Mouse (Mus musculus) lung, embryonic 14.5 days (tissue): ENCODE data around the gene Mettl9. TPM values are rescaled to one million over a fixed set of nuclear protein-coding genes. Genes with fewer than 3 reads are reported as not detected.
A peak's percentile ranks its signal among the peaks of the same experiment; 100 is the strongest.
"Not testable (repeated sequence)": the region's sequence is repeated elsewhere in the genome, so short reads cannot be mapped to it uniquely, and the experiment has no call there.

Experiments
- ATAC-seq: fragments of 200-750 bp; cut with Nextera tagmentation; 2 replicates; pipeline ENCODE4 v1.8.0; 2017; ENCODE audit warnings: mild to moderate bottlenecking, moderate TSS enrichment, moderate library complexity; ENCODE audit not compliant: insufficient read depth
- DNase-seq: peaks from one replicate; pipeline ENCODE4 v3.0.0-alpha.2; 2015
- H3K27ac ChIP-seq: fragments of 300-500 bp; sonication (generic); 2 replicates; pipeline ENCODE4 v1.5.1; 2014; ENCODE audit warnings: low read depth, mild to moderate bottlenecking, moderate library complexity
- H3K27me3 ChIP-seq: fragments of 300-500 bp; sonication (generic); 2 replicates; pipeline ENCODE4 v1.6.1; 2014; ENCODE audit warnings: low read length, control low read depth; ENCODE audit not compliant: insufficient read depth
- H3K36me3 ChIP-seq: fragments of 300-500 bp; sonication (generic); 2 replicates; pipeline ENCODE4 v1.6.1; 2014; ENCODE audit warnings: control low read depth; ENCODE audit not compliant: insufficient read depth
- H3K4me1 ChIP-seq: fragments of 300-500 bp; sonication (generic); 2 replicates; pipeline ENCODE4 v1.6.1; 2014; ENCODE audit warnings: antibody characterized with exemption, control low read depth; ENCODE audit not compliant: insufficient read depth
- H3K4me2 ChIP-seq: fragments of 300-500 bp; sonication (generic); 2 replicates; pipeline ENCODE4 v1.6.1; 2014; ENCODE audit warnings: mild to moderate bottlenecking
- H3K4me3 ChIP-seq: fragments of 300-500 bp; sonication (generic); 2 replicates; pipeline ENCODE4 v1.5.1; 2014; ENCODE audit warnings: low read depth, low read length
- H3K9ac ChIP-seq: fragments of 300-500 bp; sonication (generic); 2 replicates; pipeline ENCODE4 v1.6.1; 2014
- H3K9me3 ChIP-seq: fragments of 300-500 bp; sonication (generic); 2 replicates; pipeline ENCODE4 v1.6.1; 2016; ENCODE audit warnings: low read depth, low read length, control low read depth
- CTCF ChIP-seq: IDR thresholded peaks from 2 replicates; pipeline ENCODE4 v1.5.1; 2016; ENCODE audit warnings: antibody characterized with exemption, low read depth
- WGBS: fragments of 180-500 bp; shearing (Covaris S2); extraction: QIAGEN DNeasy Blood & Tissue Kit; methylation state at CpG from one replicate; pipeline ENCODE4 v1.1.7; 2014; 5-methylcytosine and 5-hydroxymethylcytosine counted together
- polyA plus RNA-seq: library from polyadenylated mRNA; unstranded; fragments of >200 nt; fragmentation: Nextera tagmentation; extraction: Ambion mirVana; gene quantifications from 2 replicates; pipeline ENCODE4 v1.2.1, GENCODE M21; 2014

The Mettl9 gene
- polyA plus RNA-seq, 1 experiment from 2014 or later: 166 TPM

DNA sequence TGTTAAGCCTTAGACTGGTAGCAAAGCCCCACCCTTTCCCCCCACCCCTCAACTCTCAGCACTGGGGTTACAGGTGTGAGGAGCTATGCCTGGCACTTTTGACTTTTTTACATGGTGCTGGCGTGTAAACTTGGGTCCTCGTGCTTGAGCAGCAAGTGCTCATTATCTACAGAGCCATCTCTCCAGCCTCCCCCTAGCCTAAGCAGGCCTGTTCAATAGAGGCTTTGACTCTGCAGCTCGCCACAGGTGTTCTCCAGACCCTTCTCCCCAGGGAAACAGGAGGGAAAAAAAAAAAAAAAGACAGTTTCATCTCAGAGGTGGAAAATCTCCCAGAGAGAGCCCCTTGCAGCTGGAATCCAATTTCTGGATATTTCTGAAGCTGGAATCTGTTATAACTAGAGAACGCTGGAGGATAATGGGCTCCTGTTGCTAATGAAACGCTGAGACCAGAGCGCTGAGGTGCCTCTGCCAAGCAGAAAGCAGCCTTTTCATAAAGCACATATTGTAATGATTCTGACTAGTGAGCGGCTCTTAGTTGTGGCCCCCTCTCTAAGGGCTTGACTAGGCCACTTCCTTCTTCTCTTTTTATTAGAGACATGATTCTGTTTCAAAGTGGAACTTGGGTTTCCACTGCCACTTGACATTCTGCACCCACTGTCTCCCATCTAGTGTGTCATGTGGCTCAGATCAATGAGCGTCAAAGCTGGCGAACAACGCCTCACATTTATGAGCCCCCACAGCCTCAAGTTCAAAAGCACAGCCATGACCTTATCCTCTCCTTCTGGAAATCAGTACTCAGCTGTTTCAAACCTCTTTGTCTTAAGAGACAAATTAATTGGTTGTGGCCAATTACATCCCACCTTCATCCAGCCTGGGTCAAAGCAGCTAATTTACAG lies 22.2 kb upstream of the Mettl9 start:
- no peak overlapping the region for H3K4me2 ChIP-seq
- no peaks in the 10 kb centered on the region for H3K9me3 ChIP-seq
- no peak overlapping the region for H3K27ac ChIP-seq
- H3K36me3 ChIP-seq: no peaks in the 10 kb centered on the region
- H3K4me1 ChIP-seq: no peaks in the 10 kb centered on the region
- 63% methylated on average over 10 of the region's 10 CpGs for WGBS
- ATAC-seq: no peak
- DNase-seq: no peak
- TF ChIP-seq CTCF: no peak
- H3K27me3 ChIP-seq: peaks cover 4% of the 10 kb centered on the region; the same call in 1 of the 2 replicates
- no peak overlapping the region for H3K9ac ChIP-seq
- H3K4me3 ChIP-seq: no peak overlapping the region

DNA sequence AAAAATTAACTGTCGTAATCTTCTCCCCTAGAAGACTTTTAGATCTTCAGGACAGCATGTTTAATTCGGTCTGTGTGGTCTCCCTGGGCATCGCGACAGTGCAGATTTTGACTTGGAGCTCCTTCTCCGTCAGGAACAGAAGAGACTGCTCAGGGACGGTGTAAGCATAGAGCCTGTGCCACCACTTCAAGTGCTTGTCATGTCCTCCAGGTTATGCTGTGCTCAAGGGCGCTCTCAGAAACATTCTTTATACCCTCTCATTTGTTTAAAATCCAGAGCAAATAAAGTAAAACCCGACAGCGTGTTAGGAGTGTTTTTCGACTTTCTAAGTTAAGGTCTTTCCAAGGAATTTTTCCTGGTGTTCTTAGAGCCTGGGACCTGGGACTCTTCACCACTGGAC lies 19.8 kb upstream of the Mettl9 start:
- H3K27ac ChIP-seq: no peak overlapping the region
- H3K9ac ChIP-seq: no peak overlapping the region
- no peaks in the 10 kb centered on the region for H3K9me3 ChIP-seq
- no peaks in the 10 kb centered on the region for H3K4me1 ChIP-seq
- H3K27me3 ChIP-seq: peaks cover 4% of the 10 kb centered on the region; the same call in 1 of the 2 replicates
- peak; percentile 8 for DNase-seq
- peak; percentile 70; the same call in 1 of the 2 replicates for ATAC-seq
- no peak overlapping the region for H3K4me3 ChIP-seq
- H3K36me3 ChIP-seq: no peaks in the 10 kb centered on the region
- H3K4me2 ChIP-seq: no peak overlapping the region
- TF ChIP-seq CTCF: no peak
- WGBS: 63% methylated on average over 10 of the region's 10 CpGs

DNA sequence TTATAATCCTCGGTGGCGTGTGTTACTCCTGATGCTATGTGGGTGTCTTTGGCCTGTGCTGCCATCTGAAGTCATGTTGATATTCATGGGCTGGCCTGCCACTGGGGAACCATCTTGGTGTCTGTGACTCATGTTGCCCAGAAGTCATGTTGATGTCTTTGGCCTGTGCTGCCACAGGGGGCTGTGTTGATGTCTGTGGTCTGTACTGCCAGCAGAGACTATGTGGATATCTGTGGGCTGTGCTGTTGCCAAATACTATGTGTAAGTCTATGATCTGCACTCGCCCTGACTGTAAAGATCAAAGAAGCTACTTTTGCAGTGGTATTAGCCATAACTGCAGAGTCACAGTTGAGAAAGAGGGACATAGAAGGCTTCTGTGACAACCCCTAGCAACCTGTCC lies 15.5 kb upstream of the Mettl9 start:
- no peak overlapping the region for H3K27ac ChIP-seq
- H3K4me2 ChIP-seq: no peak overlapping the region
- no peaks in the 10 kb centered on the region for H3K4me1 ChIP-seq
- TF ChIP-seq CTCF: no peak
- ATAC-seq (no peak), DNase-seq (no peak)
- no peaks in the 10 kb centered on the region for H3K36me3 ChIP-seq
- no peak overlapping the region for H3K9ac ChIP-seq
- H3K27me3 ChIP-seq: no peaks in the 10 kb centered on the region
- 80% methylated on average over 3 of the region's 3 CpGs for WGBS
- H3K4me3 ChIP-seq: no peak overlapping the region
- H3K9me3 ChIP-seq: no peaks in the 10 kb centered on the region

DNA sequence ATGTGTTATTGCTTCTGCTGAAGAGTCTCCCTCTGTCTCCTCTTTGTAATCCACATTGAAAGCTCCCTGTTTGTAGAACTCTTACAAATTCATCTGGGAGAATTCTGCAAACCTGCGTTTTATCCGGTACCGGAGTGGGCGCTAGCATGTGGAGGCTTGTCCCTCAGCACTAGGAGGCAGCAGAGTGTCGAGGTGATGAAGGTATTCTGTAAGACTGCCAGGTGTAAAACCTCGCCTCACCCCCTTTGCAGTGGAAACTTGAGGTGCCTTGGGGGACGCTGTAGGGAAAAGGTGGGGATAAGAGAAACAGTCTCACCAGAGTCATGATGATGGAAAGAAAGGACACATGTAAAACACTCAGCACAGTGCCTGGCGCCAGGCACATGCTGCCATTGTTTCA lies 14.0 kb upstream of the Mettl9 start:
- no peak for ATAC-seq
- no peak overlapping the region for H3K4me2 ChIP-seq

DNA sequence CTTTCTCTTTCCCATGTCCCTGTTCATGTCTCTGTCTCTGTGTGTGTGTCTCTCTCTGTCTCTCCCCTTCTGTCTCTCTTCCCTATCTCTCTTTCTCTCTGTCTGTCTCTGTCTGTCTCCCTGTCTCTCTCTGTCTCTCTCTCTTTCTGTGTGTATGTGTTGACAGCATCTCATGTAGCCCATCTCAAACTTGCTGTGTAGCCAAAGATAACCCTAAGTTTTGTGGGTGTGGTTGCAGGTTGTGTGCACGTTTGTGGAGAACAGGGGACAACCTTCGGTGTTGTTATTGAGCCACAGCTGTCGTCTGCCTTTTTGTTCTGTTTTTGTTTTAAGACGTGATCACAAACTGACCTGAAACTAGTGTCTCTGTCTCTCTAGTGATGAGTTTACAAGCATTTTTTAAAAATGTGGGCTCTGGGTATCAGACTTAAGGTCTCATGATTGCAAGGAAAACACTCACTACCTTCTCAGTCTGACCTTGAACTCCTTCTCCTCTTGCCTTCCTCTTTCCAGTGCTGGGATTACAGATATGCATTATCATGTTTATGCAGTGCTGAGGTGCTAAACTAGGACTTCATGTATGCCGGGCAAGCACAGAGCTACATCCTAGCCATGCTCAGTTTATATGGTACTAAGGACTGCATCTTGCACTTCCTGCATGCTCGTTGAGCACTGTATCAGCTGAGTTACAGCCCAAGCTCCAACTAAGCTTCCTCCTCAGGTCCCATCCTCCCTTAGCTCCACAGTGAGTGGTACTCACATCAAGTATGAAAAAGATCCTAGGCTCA lies 8.8 kb upstream of the Mettl9 start:
- Histone ChIP-seq H3K9ac (no peak overlapping the region), H3K36me3 (no peaks in the 10 kb centered on the region), H3K4me1 (no peaks in the 10 kb centered on the region), H3K4me2 (no peak overlapping the region), H3K4me3 (no peak overlapping the region), H3K27ac (no peak overlapping the region), H3K27me3 (no peaks in the 10 kb centered on the region), H3K9me3 (no peaks in the 10 kb centered on the region)
- TF ChIP-seq CTCF: no peak
- 54% methylated on average over 6 of the region's 6 CpGs for WGBS
- no peak for ATAC-seq
- no peak for DNase-seq

More for the DNA sequence above, 14.0 kb upstream of the Mettl9 start:
- Histone ChIP-seq H3K27ac (no peak overlapping the region), H3K4me1 (no peaks in the 10 kb centered on the region), H3K27me3 (no peaks in the 10 kb centered on the region), H3K9me3 (no peaks in the 10 kb centered on the region), H3K4me3 (no peak overlapping the region), H3K9ac (no peak overlapping the region), H3K36me3 (no peaks in the 10 kb centered on the region)
- DNase-seq: peak; percentile 15
- peak; percentile 46 for TF ChIP-seq CTCF
- WGBS: 34% methylated on average over 8 of the region's 8 CpGs

DNA sequence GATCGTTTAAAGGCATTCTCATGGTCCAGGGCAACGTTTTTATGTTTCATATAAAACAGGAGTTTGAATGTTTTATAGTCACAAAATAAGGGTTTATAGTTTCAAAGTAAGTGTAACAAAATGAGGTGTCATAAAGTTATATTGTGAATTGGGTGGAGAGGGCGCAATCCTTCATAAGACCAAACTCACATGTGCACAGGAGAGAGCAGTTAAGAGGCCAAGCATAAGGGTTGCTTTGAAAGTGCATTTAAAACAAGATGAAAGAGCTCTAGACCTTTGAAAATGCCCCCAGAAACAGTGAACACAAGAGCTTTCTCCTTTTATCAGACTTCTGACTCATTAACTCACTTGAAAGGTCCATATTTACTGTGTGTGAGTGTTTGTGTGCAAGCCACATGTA lies 7.9 kb upstream of the Mettl9 start:
- 53% methylated on average over 3 of the region's 3 CpGs for WGBS

DNA sequence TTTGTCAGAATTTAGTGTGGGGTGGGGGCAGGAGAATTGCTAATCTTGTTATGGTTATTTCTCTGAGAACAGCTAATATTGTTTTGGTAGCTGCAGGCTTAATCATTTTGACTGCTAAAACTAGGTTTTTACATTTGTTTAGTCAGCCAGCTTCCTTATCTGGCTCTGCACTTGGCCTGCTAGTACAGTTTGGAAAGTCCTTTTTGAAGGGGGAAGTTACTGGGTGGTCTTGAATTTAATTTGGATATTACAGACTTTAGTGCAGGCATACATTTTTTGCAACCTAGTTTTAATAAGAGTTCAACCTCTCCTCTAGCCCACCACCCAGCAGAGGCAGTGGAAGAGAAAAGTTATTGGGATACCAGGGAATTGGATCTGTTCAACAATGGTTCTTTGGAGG lies 4.3 kb upstream of the Mettl9 start:
- not testable (repeated sequence) for H3K27ac ChIP-seq, ATAC-seq, H3K9ac ChIP-seq, H3K4me3 ChIP-seq, H3K27me3 ChIP-seq, H3K4me1 ChIP-seq, H3K4me2 ChIP-seq, DNase-seq, H3K9me3 ChIP-seq, H3K36me3 ChIP-seq

More for the DNA sequence above, 7.9 kb upstream of the Mettl9 start:
- Histone ChIP-seq H3K9ac (no peak overlapping the region), H3K4me3 (no peak overlapping the region), H3K9me3 (no peaks in the 10 kb centered on the region), H3K36me3 (no peaks in the 10 kb centered on the region), H3K27ac (no peak overlapping the region), H3K4me2 (no peak overlapping the region), H3K4me1 (no peaks in the 10 kb centered on the region), H3K27me3 (no peaks in the 10 kb centered on the region)
- ATAC-seq: no peak
- no peak for TF ChIP-seq CTCF
- DNase-seq: no peak
